Mouse (Mus musculus) embryonic fibroblast, embryonic 13.5 days (primary cell): ENCODE data around the gene Elovl4. TPM values are rescaled to one million over a fixed set of nuclear protein-coding genes. Genes with fewer than 3 reads are reported as not detected.

ENCODE experiments used
- H3K27ac ChIP-seq: 2 replicates; pipeline ENCODE4 v1.5.1; 2012; ENCODE audit warnings: low read length, control low read depth, inconsistent platforms; ENCODE audit not compliant: insufficient read depth
- H3K4me1 ChIP-seq: 2 replicates; pipeline ENCODE4 v1.6.1; 2011; ENCODE audit warnings: low read length; ENCODE audit not compliant: control insufficient read depth, insufficient read depth
- H3K4me3 ChIP-seq: 2 replicates; pipeline ENCODE4 v1.5.1; 2011; ENCODE audit warnings: mild to moderate bottlenecking, control low read depth, low read length; ENCODE audit not compliant: insufficient read depth
- POLR2A ChIP-seq: IDR thresholded peaks from 2 replicates; pipeline ENCODE4 v1.6.1; 2011; ENCODE audit warnings: low read depth, mild to moderate bottlenecking, control low read depth, low read length, moderate library complexity
- polyA plus RNA-seq: library from polyadenylated mRNA; stranded (reverse); fragments of >200 nt; gene quantifications from 2 replicates; pipeline ENCODE4 v1.2.4, GENCODE M21; 2011; ENCODE audit warnings: low read depth; ENCODE audit not compliant: missing spikeins, insufficient read length

Elovl4 gene
- polyA plus RNA-seq, 1 experiment = 6.1 TPM

DNA sequence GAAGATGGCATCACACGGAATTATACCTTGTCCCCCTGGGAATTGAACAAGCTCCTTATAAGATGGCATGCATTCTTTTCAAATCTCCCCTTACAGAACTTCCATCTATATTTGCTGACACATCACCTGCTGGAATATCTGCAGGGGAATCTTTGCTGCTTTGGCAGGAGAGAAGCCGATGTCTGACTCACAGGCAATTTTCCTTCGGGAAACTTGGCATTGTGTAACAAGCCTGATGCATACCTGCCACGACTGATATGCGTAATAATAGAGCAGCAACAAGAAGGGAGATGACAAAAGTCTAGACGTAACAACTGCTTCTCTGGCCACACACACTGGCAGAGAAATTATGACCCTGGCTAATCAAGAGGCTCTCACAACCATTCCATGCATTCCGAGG lies 75.2 kb downstream of the Elovl4 start:
- TF ChIP-seq POLR2A = no peak
- Histone ChIP-seq H3K27ac (no peak overlapping the region), H3K4me1 (0 out of 2 replicates have a peak, but pooled peaks cover 2% of the 10 kb centered on the region), H3K4me3 (no peak overlapping the region)

Other genes starting within 250 kb of the Elovl4 start
- 17.5 and 24.7 TPM in 2 replicates for gene Ttk, start 28.4 kb upstream of the Elovl4 start, polyA plus RNA-seq
- gene Bckdhb, start 118.9 kb upstream of the Elovl4 start, polyA plus RNA-seq = 19.5 and 29.1 TPM in 2 replicates